Mouse (Mus musculus) left cerebral cortex, adult 2 months (tissue): ENCODE measurements at regions not wholly inside any gene's neighbourhood (a gene's known extent, or its start where the extent isn't known, plus 50 kb on each side); places are given as distances from the start of the nearest gene placed in this dataset.

Source experiments
- DNase-seq, 2 experiments: peaks; one replicate each; pipeline ENCODE4 v3.0.0; 2021 to 2022; ENCODE audit warnings: low spot score in 2 of 2, mixed read lengths in 1 of 2; ENCODE audit errors: extremely low spot score in 1 of 2
- H3K27ac ChIP-seq: fragments of 200-600 bp; 2 replicates; pipeline ENCODE4 v1.8.1; 2022
- H3K4me3 ChIP-seq: fragments of 200-600 bp; 2 replicates; pipeline ENCODE4 v1.8.1; 2022
- CTCF ChIP-seq: fragments of 200-600 bp; IDR thresholded peaks from 2 replicates; pipeline ENCODE4 v1.8.1; 2022; ENCODE audit warnings: antibody characterized with exemption, mild to moderate bottlenecking, moderate library complexity
- intact Hi-C: fragments of 180-260 bp; cut with DNase I; formaldehyde crosslinking; loops from one replicate; pipeline ENCODE4 v1.15.1; 2025

GRCm38 (mm10) chr9:24833766-24834165, 59.7 kb upstream of the Tbx20 start:
- H3K4me3 ChIP-seq = no peak overlapping the region
- no peak for TF ChIP-seq CTCF
- DNase-seq = no peak
- intact Hi-C loops = no loop called here
- no peak overlapping the region for H3K27ac ChIP-seq

DNA sequence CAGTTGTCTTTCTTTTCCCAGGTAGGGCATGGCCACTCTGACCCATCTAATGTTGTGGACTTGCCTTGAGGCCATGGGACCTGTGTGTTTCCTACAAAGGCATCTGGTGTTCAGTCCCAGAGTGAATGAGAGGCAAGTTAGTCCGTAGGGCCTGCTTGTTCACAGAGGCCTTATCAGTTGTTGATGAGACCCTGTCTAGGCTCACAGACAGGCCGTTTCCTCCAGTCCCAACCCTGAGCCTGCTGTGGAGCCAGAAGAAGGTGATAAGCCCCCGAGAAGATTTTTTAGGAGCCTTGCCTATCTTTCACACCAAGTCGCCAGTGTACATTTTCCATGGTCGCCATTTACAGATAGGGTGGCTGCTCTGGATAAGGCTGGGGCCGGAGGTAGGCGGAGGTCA, 74.1 kb upstream of the Tbx20 start:
- Histone ChIP-seq H3K4me3 (no peak overlapping the region), H3K27ac (no peak overlapping the region)
- no peak for DNase-seq
- no peak for TF ChIP-seq CTCF
- intact Hi-C loops = no loop called here

DNA sequence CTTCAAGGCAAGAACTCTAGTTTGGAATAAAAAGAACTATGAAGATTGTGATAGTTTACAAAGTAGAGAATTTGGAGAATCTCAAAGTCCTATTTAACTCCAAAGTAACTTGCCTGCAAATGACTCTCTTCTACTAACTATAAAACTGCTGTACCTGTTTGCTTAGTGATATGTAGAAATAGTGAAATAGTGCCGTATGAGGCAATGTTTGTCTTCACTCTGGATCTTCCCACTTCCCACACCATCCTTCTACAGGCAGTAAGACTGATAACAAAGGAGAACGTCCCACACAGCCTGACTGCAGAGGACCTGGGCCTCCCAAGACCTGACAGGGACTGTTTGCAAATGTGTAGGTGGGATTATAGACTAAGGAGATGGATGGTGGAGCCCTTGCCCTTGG, 85.4 kb upstream of the Tbx20 start:
- Histone ChIP-seq H3K27ac (no peak overlapping the region), H3K4me3 (no peak overlapping the region)
- TF ChIP-seq CTCF = no peak
- intact Hi-C loops = no loop called here
- no peak for DNase-seq

DNA sequence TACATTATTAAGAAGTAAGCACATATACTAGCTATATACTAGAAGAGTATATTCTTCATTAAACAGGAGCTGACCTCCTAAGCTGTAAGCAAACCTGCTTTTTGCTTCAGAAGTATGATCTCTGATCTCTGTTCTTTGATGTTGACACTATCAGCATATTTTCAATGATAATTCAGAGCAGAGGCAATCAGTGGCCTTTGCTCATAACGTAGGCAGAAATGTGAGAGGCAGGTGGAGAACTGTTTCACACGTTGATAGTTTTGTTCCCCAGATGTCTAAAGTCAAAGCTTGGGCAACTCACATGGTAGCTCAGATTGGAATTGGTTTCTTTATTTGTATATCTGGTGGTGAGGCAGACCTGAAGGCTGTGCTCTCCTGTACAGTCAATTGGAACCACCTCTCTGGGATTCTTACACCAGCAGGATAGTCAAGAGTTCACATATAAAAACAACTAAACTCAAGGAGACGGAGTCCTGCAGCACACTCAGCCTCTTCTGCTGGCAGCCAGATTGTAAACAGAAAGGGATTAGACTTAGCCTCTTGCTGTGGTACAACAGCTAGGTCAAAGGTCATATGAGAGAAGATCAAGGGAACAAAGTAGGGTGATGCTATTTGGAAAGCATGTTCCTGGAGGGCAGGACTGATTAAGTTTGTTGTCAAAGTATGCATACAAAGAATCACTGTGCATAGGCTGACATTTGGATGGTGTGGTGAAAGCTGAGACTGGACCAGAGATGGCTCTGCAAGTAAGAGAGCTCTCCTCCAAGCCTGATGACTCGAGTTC, 92.5 kb upstream of the Tbx20 start:
- Histone ChIP-seq H3K4me3 (no peak overlapping the region), H3K27ac (no peak overlapping the region)
- no peak for DNase-seq
- intact Hi-C loops = no loop called here
- TF ChIP-seq CTCF = no peak

DNA sequence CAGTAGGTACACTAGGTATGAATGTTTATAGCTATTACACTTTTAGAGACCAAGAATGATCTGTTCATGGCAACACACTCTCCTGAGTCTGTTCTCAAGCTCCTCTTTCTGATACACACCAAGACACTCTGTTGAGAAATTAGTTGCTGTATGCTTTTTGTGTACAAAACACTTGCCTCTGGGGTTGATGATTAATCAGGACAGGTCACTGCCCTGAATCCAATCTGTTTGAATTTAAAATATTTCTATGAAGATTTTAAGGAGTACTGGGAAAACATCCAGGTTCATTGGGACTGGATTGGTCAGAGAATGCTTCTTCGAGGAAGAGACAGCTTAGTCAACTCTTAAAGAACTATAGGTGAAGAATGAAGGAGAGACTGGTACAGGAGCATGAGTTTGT, 94.6 kb upstream of the Tbx20 start:
- intact Hi-C loops = no loop called here
- Histone ChIP-seq H3K4me3 (no peak overlapping the region), H3K27ac (no peak overlapping the region)
- TF ChIP-seq CTCF = no peak
- DNase-seq = no peak

GRCm38 (mm10) chr9:24874434-24875143, 100.5 kb upstream of the Tbx20 start:
- no peak overlapping the region for H3K27ac ChIP-seq
- H3K4me3 ChIP-seq = no peak overlapping the region
- intact Hi-C loops = no loop called here
- TF ChIP-seq CTCF = no peak
- no peak for DNase-seq

DNA sequence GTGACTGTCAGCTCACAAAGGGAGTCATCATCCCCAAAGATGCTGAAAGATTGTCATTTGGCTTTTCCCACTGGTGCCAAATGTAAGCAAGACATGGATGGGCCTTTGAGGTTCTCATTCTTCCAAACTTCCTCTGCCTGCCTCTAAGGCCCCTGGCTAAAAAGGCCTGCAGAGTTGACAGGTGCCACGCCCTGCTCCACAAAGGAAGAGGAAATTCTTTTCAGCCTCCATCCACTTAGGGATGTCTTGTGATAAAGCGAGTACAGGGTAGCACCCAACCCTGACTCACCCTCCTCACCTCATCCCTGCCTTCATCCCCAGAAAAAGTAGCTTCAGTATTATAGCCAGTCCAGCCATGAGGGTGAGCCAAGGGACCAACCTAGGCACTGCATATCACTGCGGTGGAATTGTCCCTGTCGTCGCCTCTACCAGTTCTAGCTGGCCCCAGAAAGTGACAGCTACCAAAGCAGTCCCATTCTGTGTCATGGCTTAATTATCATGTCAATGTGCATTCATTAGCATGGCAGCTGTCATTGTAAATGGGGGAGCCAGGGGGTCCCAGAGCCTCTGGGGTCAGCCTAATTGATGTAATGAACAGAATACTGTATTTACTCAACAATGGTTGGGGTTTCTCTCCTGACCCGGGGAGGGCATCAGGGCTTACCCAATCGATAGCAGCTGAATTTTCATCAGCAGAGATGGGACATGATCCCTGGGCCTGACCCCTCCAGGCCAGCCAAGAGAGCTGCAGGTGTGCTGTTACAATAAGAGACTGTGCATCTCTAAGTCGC, 104.5 kb upstream of the Tbx20 start:
- DNase-seq = no peak
- no peak for TF ChIP-seq CTCF
- Histone ChIP-seq H3K4me3 (no peak overlapping the region), H3K27ac (no peak overlapping the region)
- intact Hi-C loops = no loop called here

GRCm38 (mm10) chr9:24879662-24880061, 105.6 kb upstream of the Tbx20 start:
- intact Hi-C loops = no loop called here

DNA sequence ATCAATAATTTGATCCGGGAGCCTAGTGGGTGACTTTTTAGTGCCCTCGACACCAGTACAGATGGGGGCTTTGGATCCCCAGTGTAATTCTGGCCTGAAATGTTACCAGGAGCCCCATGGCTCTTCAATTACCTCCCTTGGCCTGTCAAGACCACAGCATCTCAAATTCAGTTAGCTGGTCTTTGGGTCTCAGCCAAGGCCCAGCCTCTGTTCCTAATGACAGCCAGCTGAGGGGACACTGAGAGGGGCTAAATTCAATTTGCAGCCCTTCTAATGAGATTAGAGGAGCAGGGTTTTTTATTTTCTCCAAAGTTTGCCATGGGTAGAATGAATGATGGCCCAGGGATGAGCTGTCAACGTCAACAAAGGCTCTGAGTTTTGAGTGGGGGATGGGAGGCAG, 109.9 kb upstream of the Tbx20 start:
- no peak for DNase-seq
- H3K27ac ChIP-seq = no peak overlapping the region
- H3K4me3 ChIP-seq = no peak overlapping the region
- intact Hi-C loops = no loop called here
- TF ChIP-seq CTCF = no peak

More at GRCm38 (mm10) chr9:24879662-24880061, 105.6 kb upstream of the Tbx20 start:
- no peak for TF ChIP-seq CTCF
- DNase-seq = no peak
- H3K4me3 ChIP-seq = no peak overlapping the region
- no peak overlapping the region for H3K27ac ChIP-seq

DNA sequence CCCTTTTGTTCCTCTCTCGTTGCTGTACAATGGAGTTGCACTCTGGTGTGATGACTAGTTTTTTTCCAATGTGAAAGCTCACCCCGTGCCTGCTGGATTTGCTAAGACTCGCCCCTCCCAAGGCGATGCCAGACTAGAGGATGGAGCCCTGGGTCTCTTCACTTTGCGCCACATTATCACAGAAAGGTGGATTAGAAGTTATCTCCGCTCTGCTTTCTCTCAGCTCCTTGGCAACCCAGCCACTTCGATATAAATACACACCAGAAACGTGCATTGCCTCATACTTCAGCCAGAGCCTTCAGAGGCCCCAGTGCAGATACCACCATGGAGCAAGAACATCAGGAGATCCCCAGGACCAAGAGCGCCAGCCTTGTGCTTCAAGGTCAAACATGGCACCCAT, 114.2 kb upstream of the Tbx20 start:
- DNase-seq = no peak
- H3K4me3 ChIP-seq = no peak overlapping the region
- intact Hi-C loops = no loop called here
- H3K27ac ChIP-seq = no peak overlapping the region
- TF ChIP-seq CTCF = no peak

- Histone ChIP-seq H3K4me3 (no peak overlapping the region), H3K27ac (no peak overlapping the region)
- no peak for DNase-seq
- TF ChIP-seq CTCF = no peak
- intact Hi-C loops = no loop called here
Observed at GRCm38 (mm10) chr9:24896498-24897261, 122.6 kb upstream of the Tbx20 start.
